Mouse (Mus musculus) ES-Bruce4 (cell line): Measurements from ENCODE around the gene Nrxn3. TPM values are rescaled to one million over a fixed set of nuclear protein-coding genes. Genes with fewer than 3 reads are reported as not detected.

Source experiments
- H3K27ac ChIP-seq: 2 replicates; pipeline ENCODE4 v1.5.1; 2012; ENCODE audit warnings: low read length, inconsistent platforms; ENCODE audit not compliant: insufficient read depth
- H3K27me3 ChIP-seq: 2 replicates; pipeline ENCODE4 v1.6.1; 2012; ENCODE audit warnings: mild to moderate bottlenecking, low read length, inconsistent platforms; ENCODE audit not compliant: control insufficient read depth, poor library complexity, insufficient read depth, severe bottlenecking
- H3K36me3 ChIP-seq: 2 replicates; pipeline ENCODE4 v1.6.1; 2012; ENCODE audit warnings: inconsistent platforms, mild to moderate bottlenecking, low read length, moderate library complexity; ENCODE audit not compliant: control insufficient read depth, poor library complexity, insufficient read depth, severe bottlenecking
- H3K4me1 ChIP-seq: one replicate; pipeline ENCODE4 v1.8.1; 2011; ENCODE audit warnings: low read length; ENCODE audit not compliant: control insufficient read depth, insufficient read depth
- H3K4me3 ChIP-seq: 2 replicates; pipeline ENCODE4 v1.5.1; 2011; ENCODE audit warnings: low read depth, mild to moderate bottlenecking, low read length
- H3K9ac ChIP-seq: 2 replicates; pipeline ENCODE4 v1.6.1; 2012; ENCODE audit warnings: low read depth, mild to moderate bottlenecking, inconsistent platforms; ENCODE audit not compliant: poor library complexity, severe bottlenecking
- H3K9me3 ChIP-seq: replicated peaks from 2 replicates; pipeline ENCODE4 v1.6.1; 2012; ENCODE audit warnings: mild to moderate bottlenecking, low read length, inconsistent platforms; ENCODE audit not compliant: control insufficient read depth, poor library complexity, insufficient read depth, severe bottlenecking
- CTCF ChIP-seq: IDR thresholded peaks from one replicate; pipeline ENCODE4 v1.8.1; 2011; ENCODE audit warnings: low read depth, low read length
- EP300 ChIP-seq: IDR thresholded peaks from 2 replicates; pipeline ENCODE4 v1.6.1; 2011; ENCODE audit warnings: low read depth, low read length; ENCODE audit not compliant: insufficient read depth
- POLR2A ChIP-seq: IDR thresholded peaks from one replicate; pipeline ENCODE4 v1.8.1; 2011; ENCODE audit warnings: low read length; ENCODE audit not compliant: insufficient read depth
- polyA plus RNA-seq: library from polyadenylated mRNA; stranded (reverse); fragments of >200 nt; gene quantifications from 2 replicates; pipeline ENCODE4 v1.2.4, GENCODE M21; 2011; ENCODE audit warnings: low read depth; ENCODE audit not compliant: missing spikeins, insufficient read depth, insufficient read length

The Nrxn3 gene
- polyA plus RNA-seq, 1 experiment: not detected

GRCm38 (mm10) chr12:89290736-89291574, 568.3 kb downstream of the Nrxn3 start:
- no peaks in the 10 kb centered on the region for H3K4me1 ChIP-seq
- H3K27ac ChIP-seq: no peak overlapping the region
- H3K9me3 ChIP-seq: no peaks in the 10 kb centered on the region
- H3K36me3 ChIP-seq: no peaks in the 10 kb centered on the region
- H3K4me3 ChIP-seq: no peak overlapping the region
- no peak for TF ChIP-seq CTCF
- no peak for TF ChIP-seq EP300
- TF ChIP-seq POLR2A: no peak
- H3K27me3 ChIP-seq: no peaks in the 10 kb centered on the region
- no peak overlapping the region for H3K9ac ChIP-seq

- Histone ChIP-seq H3K4me3 (no peak overlapping the region), H3K9me3 (no peaks in the 10 kb centered on the region), H3K36me3 (no peaks in the 10 kb centered on the region), H3K27me3 (no peaks in the 10 kb centered on the region), H3K9ac (no peak overlapping the region), H3K27ac (no peak overlapping the region), H3K4me1 (no peaks in the 10 kb centered on the region)
- TF ChIP-seq CTCF: no peak
- TF ChIP-seq EP300: no peak
- no peak for TF ChIP-seq POLR2A
Measured at GRCm38 (mm10) chr12:89302011-89302410, 579.3 kb downstream of the Nrxn3 start.

- no peaks in the 10 kb centered on the region for H3K9me3 ChIP-seq
- TF ChIP-seq POLR2A: no peak
- no peak for TF ChIP-seq CTCF
- no peak for TF ChIP-seq EP300
- no peaks in the 10 kb centered on the region for H3K36me3 ChIP-seq
- no peaks in the 10 kb centered on the region; the same call in 1 of the 2 replicates for H3K27me3 ChIP-seq
- no peak overlapping the region for H3K27ac ChIP-seq
- H3K9ac ChIP-seq: no peak overlapping the region
- no peaks in the 10 kb centered on the region for H3K4me1 ChIP-seq
- H3K4me3 ChIP-seq: no peak overlapping the region
Measured at GRCm38 (mm10) chr12:89310200-89310599, 587.5 kb downstream of the Nrxn3 start.

- H3K27me3 ChIP-seq: no peaks in the 10 kb centered on the region; the same call in 1 of the 2 replicates
- no peaks in the 10 kb centered on the region for H3K9me3 ChIP-seq
- no peak overlapping the region for H3K9ac ChIP-seq
- no peak overlapping the region for H3K27ac ChIP-seq
- TF ChIP-seq POLR2A (no peak), EP300 (no peak), CTCF (peak; percentile 41)
- H3K4me3 ChIP-seq: no peak overlapping the region
- no peaks in the 10 kb centered on the region for H3K36me3 ChIP-seq
- no peaks in the 10 kb centered on the region for H3K4me1 ChIP-seq
Measured at GRCm38 (mm10) chr12:89312586-89312985, 589.9 kb downstream of the Nrxn3 start.

GRCm38 (mm10) chr12:89325864-89326560, 603.3 kb downstream of the Nrxn3 start:
- TF ChIP-seq POLR2A (no peak), CTCF (no peak), EP300 (no peak)

More at GRCm38 (mm10) chr12:89325864-89326560, 603.3 kb downstream of the Nrxn3 start:
- Histone ChIP-seq H3K36me3 (no peaks in the 10 kb centered on the region), H3K4me1 (no peaks in the 10 kb centered on the region), H3K9ac (no peak overlapping the region), H3K9me3 (no peaks in the 10 kb centered on the region), H3K27me3 (no peaks in the 10 kb centered on the region), H3K27ac (no peak overlapping the region), H3K4me3 (no peak overlapping the region)
